Mouse (Mus musculus) megakaryocyte progenitor cell, adult 5-6 weeks (primary cell): Measurements from ENCODE around the gene Fam84b. TPM values are rescaled to one million over a fixed set of nuclear protein-coding genes. Genes with fewer than 3 reads are reported as not detected.
A peak's percentile ranks its signal among the peaks of the same experiment; 100 is the strongest.
"Not testable (repeated sequence)": the region's sequence is repeated elsewhere in the genome, so short reads cannot be mapped to it uniquely, and the experiment has no call there.

Source experiments
- ATAC-seq: replicated peaks from 2 replicates; pipeline ENCODE4 v1.8.0; 2016; ENCODE audit warnings: mild to moderate bottlenecking, moderate TSS enrichment, inconsistent platforms; ENCODE audit not compliant: poor library complexity
- total RNA-seq, 2 experiments: library from RNA; stranded (forward) in 1 of 2; stranded (reverse) in 1 of 2; fragments of 157-497, 149-512 nt in 1 of 2; fragments of 200-1000 nt in 1 of 2; gene quantifications; 2 replicates each; pipeline versions ENCODE4 v1.2.3 to v1.2.4; 2015 to 2017

The Fam84b gene
- total RNA-seq (2015) (7.3 and 10.3 TPM in 2 replicates), total RNA-seq (2017) (7.5 and 9.2 TPM in 2 replicates)

- peak; percentile 76 for ATAC-seq
These were observed at the start of gene Fam84b for GRCm38 (mm10) chr15:60853231-60853999. Gene Fam84b, minus strand, starts transcription at chr15:60853778.

- ATAC-seq, result no peak
These were observed 44.8 kb upstream of the Fam84b start for GRCm38 (mm10) chr15:60898187-60898965.

- no peak for ATAC-seq
These were observed 42.5 kb upstream of the Fam84b start for GRCm38 (mm10) chr15:60896040-60896439.

- ATAC-seq, result no peak
These were observed 39.4 kb upstream of the Fam84b start for GRCm38 (mm10) chr15:60892976-60893463.

- ATAC-seq, result no peak
These were observed 35.1 kb upstream of the Fam84b start for GRCm38 (mm10) chr15:60888724-60889123.

- ATAC-seq, result peak; percentile 90
These were observed 22.1 kb upstream of the Fam84b start for GRCm38 (mm10) chr15:60875721-60876120.

GRCm38 (mm10) chr15:60862417-60862816, 8.8 kb upstream of the Fam84b start:
- peak; percentile 52 for ATAC-seq

GRCm38 (mm10) chr15:60855112-60855511, 1.5 kb upstream of the Fam84b start:
- peak; percentile 47 for ATAC-seq

GRCm38 (mm10) chr15:60854151-60854550, 573 bp upstream of the Fam84b start:
- peak; percentile 59 for ATAC-seq

GRCm38 (mm10) chr15:60848630-60849029, 4.9 kb downstream of the Fam84b start:
- ATAC-seq, result peak; percentile 40; the same call in 1 of the 2 replicates

- ATAC-seq, result no peak
These were observed 7.3 kb downstream of the Fam84b start for GRCm38 (mm10) chr15:60846291-60846690.

GRCm38 (mm10) chr15:60845886-60846285, 7.7 kb downstream of the Fam84b start:
- ATAC-seq, result no peak

GRCm38 (mm10) chr15:60841785-60842184, 11.8 kb downstream of the Fam84b start:
- no peak for ATAC-seq

- not testable (repeated sequence) for ATAC-seq
These were observed 12.3 kb downstream of the Fam84b start for GRCm38 (mm10) chr15:60841312-60841711.

GRCm38 (mm10) chr15:60840296-60840670, 13.3 kb downstream of the Fam84b start:
- peak; percentile 53 for ATAC-seq

- ATAC-seq, result no peak
These were observed 13.9 kb downstream of the Fam84b start for GRCm38 (mm10) chr15:60839539-60840295.

- no peak for ATAC-seq
These were observed 15.4 kb downstream of the Fam84b start for GRCm38 (mm10) chr15:60838135-60838534.

GRCm38 (mm10) chr15:60837719-60838118, 15.9 kb downstream of the Fam84b start:
- ATAC-seq, result no peak

GRCm38 (mm10) chr15:60836321-60836720, 17.3 kb downstream of the Fam84b start:
- ATAC-seq, result peak; percentile 20

- ATAC-seq, result peak; percentile 74
These were observed 18.7 kb downstream of the Fam84b start for GRCm38 (mm10) chr15:60834598-60835571.
